Mouse (Mus musculus) lung, adult 2 months (tissue): ENCODE measurements around the gene Taf3.

Experiments used
- CTCF ChIP-seq: fragments of 200-500 bp; IDR thresholded peaks from 2 replicates; pipeline ENCODE4 v1.5.1; 2011; ENCODE audit warnings: mild to moderate bottlenecking, low read length, control low read depth; ENCODE audit not compliant: insufficient read depth
- POLR2A ChIP-seq: fragments of 200-500 bp; IDR thresholded peaks from 2 replicates; pipeline ENCODE4 v1.6.1; 2011; ENCODE audit warnings: low read depth, mild to moderate bottlenecking, control low read depth, low read length, borderline replicate concordance; ENCODE audit errors: extremely low read depth

DNA sequence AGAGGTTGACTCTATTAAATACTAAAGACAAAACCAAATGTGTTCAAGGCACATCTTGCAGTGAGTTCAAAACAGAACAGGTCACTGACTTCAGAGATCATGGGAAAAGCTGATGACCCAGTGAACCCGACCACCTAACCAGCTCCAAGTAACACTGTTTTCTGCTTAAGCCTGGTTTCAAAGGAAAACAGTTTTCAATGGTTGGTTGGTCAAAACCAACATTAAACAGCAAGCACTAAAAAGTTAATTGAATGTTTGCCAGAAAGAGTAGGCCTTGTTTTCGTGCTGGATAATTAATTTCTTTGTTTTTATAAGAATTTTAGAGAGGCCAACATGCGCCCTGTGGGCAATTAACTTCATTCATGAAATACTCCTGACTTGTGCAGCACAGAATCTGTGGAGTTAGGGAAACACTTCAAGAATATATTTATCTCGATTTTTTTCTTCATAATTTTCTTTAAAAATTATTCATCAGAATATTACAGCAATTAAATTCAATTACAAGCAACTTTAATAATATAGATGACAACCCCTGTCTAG lies 57.6 kb downstream of the Taf3 start:
- no peak for TF ChIP-seq POLR2A
- no peak for TF ChIP-seq CTCF
